Mouse (Mus musculus) hindbrain, embryonic 14.5 days (tissue): Measurements from ENCODE around the gene Ubl4b. TPM values are rescaled to one million over a fixed set of nuclear protein-coding genes. Genes with fewer than 3 reads are reported as not detected.

Source experiments
- ATAC-seq: fragments of 200-750 bp; cut with Nextera tagmentation; 2 replicates; pipeline ENCODE4 v1.8.0; 2017; ENCODE audit warnings: moderate number of reproducible peaks, mild to moderate bottlenecking, moderate TSS enrichment, moderate library complexity; ENCODE audit not compliant: low FRiP score
- DNase-seq: peaks from one replicate; pipeline ENCODE4 v3.0.0-alpha.2; 2015; ENCODE audit warnings: low spot score
- H3K27ac ChIP-seq: fragments of 300-500 bp; sonication (generic); 2 replicates; pipeline ENCODE4 v1.5.1; 2014; ENCODE audit warnings: mild to moderate bottlenecking, moderate library complexity
- H3K27me3 ChIP-seq: fragments of 300-500 bp; sonication (generic); 2 replicates; pipeline ENCODE4 v1.6.1; 2014; ENCODE audit warnings: mild to moderate bottlenecking, low read length, mixed read lengths; ENCODE audit not compliant: control insufficient read depth, insufficient read depth
- H3K36me3 ChIP-seq: fragments of 300-500 bp; sonication (generic); replicated peaks from 2 replicates; pipeline ENCODE4 v1.6.1; 2014; ENCODE audit not compliant: control insufficient read depth, insufficient read depth
- H3K4me1 ChIP-seq: fragments of 300-500 bp; sonication (generic); replicated peaks from 2 replicates; pipeline ENCODE4 v1.6.1; 2014; ENCODE audit warnings: antibody characterized with exemption, low read length, mixed read lengths; ENCODE audit not compliant: control insufficient read depth, insufficient read depth
- H3K4me2 ChIP-seq: fragments of 300-500 bp; sonication (generic); replicated peaks from 2 replicates; pipeline ENCODE4 v1.6.1; 2014; ENCODE audit warnings: mild to moderate bottlenecking, moderate library complexity
- H3K4me3 ChIP-seq: fragments of 300-500 bp; sonication (generic); replicated peaks from 2 replicates; pipeline ENCODE4 v1.5.1; 2014; ENCODE audit warnings: mild to moderate bottlenecking, low read length
- H3K9ac ChIP-seq: fragments of 300-500 bp; sonication (generic); 2 replicates; pipeline ENCODE4 v1.6.1; 2014
- H3K9me3 ChIP-seq: fragments of 300-500 bp; sonication (generic); 2 replicates; pipeline ENCODE4 v1.6.1; 2016; ENCODE audit warnings: low read length; ENCODE audit not compliant: control insufficient read depth
- WGBS: fragments of 180-500 bp; shearing (Covaris S2); extraction: QIAGEN DNeasy Blood & Tissue Kit; methylation state at CpG from one replicate; pipeline ENCODE4 v1.1.7; 2014; 5-methylcytosine and 5-hydroxymethylcytosine counted together
- polyA plus RNA-seq: library from polyadenylated mRNA; unstranded; fragments of >200 nt; fragmentation: Nextera tagmentation; extraction: Ambion mirVana; gene quantifications from 2 replicates; pipeline ENCODE4 v1.2.1, GENCODE M21; 2014

Ubl4b gene
- polyA plus RNA-seq, 1 experiment from 2014 or later: not detected

DNA sequence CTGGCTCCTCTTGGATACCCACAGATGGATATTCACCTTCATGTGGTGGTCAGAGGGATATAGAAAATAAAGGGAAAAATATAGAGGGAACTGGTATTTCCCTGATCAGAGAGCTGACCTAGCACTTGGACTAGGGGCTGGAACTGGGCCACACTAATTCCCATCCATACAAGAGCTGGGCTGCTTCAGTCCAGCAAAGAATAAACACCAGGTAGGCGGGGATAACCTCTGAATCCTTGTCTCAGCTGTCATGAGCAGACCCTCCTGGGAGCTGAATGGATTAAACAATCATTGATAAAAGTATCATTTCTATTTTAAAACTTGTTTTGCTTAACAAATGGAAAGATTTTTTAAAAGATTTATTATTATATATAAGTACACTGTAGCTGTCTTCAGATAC, 36.7 kb upstream of the Ubl4b start:
- Histone ChIP-seq H3K4me1 (peaks cover 11% of the 10 kb centered on the region; the same call in 1 of the 2 replicates), H3K4me2 (no peak overlapping the region), H3K36me3 (no peaks in the 10 kb centered on the region), H3K27ac (no peak overlapping the region), H3K4me3 (no peak overlapping the region), H3K9me3 (no peaks in the 10 kb centered on the region), H3K27me3 (peaks cover 90% of the 10 kb centered on the region), H3K9ac (no peak overlapping the region)
- WGBS: 72% methylated on average over 1 of the region's 1 CpGs
- no peak for ATAC-seq
- DNase-seq: no peak

DNA sequence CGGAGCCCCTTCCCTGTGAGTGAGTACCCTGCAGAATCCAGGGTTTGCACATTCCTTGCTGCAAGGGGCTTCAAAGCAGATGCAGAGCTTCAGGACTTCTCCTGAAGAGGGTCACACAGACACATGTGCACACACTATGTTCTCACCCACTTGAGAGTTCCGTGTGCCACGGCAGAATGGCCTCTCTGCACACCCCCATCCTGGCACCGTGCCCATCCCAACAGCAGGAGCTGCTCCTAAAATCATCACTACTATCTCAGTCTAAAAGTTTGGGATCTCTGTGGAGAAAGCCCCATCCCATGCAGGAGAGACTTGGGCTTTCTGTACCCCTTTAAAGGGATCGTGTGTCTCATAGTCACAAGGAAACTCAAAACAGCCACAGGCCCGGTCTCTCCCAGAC, 31.6 kb upstream of the Ubl4b start:
- Histone ChIP-seq H3K4me1 (peaks cover 7% of the 10 kb centered on the region; the same call in 1 of the 2 replicates), H3K4me3 (no peak overlapping the region), H3K4me2 (no peak overlapping the region), H3K9me3 (no peaks in the 10 kb centered on the region), H3K27me3 (peaks cover 93% of the 10 kb centered on the region), H3K9ac (no peak overlapping the region), H3K27ac (no peak overlapping the region), H3K36me3 (no peaks in the 10 kb centered on the region)
- ATAC-seq (no peak), DNase-seq (no peak)
- 73% methylated on average over 6 of the region's 6 CpGs for WGBS

DNA sequence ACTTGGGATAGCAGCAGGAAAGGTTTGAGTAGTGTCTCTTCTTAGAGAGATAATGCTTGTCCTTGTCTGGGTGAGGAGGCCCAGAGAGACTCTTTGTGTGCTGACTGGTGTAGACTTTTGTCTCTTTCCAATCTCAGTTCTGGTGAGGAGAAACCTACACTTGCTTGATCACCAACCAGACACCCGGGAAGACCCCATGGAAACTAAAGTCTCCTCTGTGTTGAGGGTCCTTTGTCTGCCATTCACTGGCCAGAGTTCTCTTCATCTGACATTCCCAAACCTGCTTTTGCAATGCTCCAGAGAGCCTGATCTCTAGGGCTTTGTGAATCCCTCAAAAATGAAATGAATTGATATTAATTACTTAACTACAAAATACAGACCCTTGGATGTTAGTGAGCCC, 29.0 kb upstream of the Ubl4b start:
- ATAC-seq: no peak

GRCm38 (mm10) chr3:107582875-107583767, 28.2 kb upstream of the Ubl4b start:
- DNase-seq: no peak
- no peak for ATAC-seq
- H3K4me1 ChIP-seq: peaks cover 7% of the 10 kb centered on the region; the same call in 1 of the 2 replicates
- WGBS: under 1% methylated on average over 65 of the region's 65 CpGs
- H3K9me3 ChIP-seq: no peaks in the 10 kb centered on the region
- peaks cover 86% of the 10 kb centered on the region for H3K27me3 ChIP-seq
- peak overlapping the region; percentile 44 for H3K4me2 ChIP-seq
- H3K27ac ChIP-seq: no peak overlapping the region
- no peaks in the 10 kb centered on the region for H3K36me3 ChIP-seq
- no peak overlapping the region for H3K9ac ChIP-seq
- peak overlapping the region; percentile 17 for H3K4me3 ChIP-seq

More for the DNA sequence above, 29.0 kb upstream of the Ubl4b start:
- Histone ChIP-seq H3K9me3 (no peaks in the 10 kb centered on the region), H3K27ac (no peak overlapping the region), H3K4me3 (no peak overlapping the region), H3K36me3 (no peaks in the 10 kb centered on the region), H3K4me2 (no peak overlapping the region), H3K9ac (no peak overlapping the region), H3K4me1 (peaks cover 7% of the 10 kb centered on the region; the same call in 1 of the 2 replicates), H3K27me3 (peaks cover 90% of the 10 kb centered on the region)
- DNase-seq: no peak
- 6% methylated on average over 1 of the region's 1 CpGs for WGBS

DNA sequence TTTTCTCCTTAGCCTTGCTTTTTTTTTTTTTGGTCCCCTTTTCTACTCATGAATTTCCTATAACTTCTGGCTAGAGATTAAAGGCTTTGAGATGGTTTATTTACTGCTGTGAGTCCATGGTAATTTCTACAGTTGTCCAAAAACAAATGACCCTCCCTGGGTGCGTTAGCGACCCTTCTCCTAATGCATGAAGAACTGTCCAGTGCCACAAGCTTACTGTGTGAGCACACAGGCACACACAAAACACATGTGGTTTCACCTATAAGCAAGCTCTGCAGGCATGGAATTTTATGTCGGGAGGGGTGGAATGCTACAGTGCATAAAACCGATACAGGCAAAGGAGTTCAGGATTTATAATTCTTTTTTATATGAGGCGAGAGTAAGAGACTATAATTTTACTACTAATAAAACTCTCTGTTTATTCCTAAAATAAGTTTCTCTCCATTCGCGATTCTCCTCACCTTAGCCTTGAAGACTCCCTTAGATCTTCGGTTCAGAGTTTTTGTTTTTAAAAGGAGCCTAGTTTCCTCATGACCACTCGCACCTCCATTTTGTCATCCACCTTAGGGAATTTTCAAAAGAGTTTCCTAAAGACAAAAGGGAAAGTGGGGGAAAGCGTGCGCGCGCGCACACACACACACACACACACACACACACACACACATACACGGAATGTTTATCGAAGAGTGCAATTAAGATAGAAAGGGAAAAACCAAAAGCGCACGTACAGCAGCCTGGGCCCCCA, 27.4 kb upstream of the Ubl4b start:
- peaks cover 7% of the 10 kb centered on the region; the same call in 1 of the 2 replicates for H3K4me1 ChIP-seq

DNA sequence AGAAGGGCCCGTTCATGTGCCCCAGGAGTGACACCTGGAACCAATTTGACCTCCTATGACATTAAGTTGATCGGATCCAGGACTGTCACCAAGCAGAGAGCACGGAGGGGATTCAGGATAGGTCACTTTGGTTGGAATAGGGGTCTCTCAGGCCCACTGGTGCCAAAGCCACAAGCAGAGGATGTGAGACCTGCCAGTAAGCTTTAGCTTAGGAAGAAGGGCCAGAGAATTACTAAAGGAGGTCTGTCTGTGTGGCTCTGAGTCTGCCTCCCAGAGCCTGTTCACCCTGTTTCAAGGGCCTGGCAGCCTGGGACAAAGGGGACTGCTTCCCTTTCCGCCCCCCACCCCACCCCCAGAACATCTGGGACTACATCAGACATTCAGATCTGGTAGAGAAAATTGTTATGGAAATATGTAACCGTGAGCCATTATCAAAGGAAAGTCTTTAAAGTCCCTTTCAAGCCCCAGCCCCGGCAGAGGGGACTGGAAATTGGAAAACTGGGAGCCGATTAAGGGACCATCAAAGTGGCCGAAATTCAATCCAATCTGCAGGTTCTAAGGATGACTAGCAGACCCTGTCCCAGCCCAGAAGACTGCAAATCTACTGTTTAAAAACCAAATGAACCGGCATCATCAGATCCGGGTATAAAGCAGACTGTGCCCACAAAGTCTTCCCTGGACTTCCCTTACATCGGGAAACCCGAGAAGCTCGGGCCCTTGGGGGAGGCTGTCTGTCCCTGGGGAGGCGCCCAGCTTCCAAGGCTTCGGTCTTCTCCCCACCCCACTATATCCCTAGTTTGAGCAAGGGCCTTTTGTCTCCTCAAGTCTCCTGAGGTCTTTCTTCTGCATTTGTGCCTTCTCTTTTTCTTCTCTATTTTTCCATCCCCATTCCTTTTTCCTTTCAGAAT, 26.5 kb upstream of the Ubl4b start:
- H3K36me3 ChIP-seq: no peaks in the 10 kb centered on the region
- ATAC-seq (no peak), DNase-seq (no peak)
- H3K27ac ChIP-seq: no peak overlapping the region
- peaks cover 69% of the 10 kb centered on the region for H3K27me3 ChIP-seq
- no peak overlapping the region for H3K4me2 ChIP-seq
- H3K4me1 ChIP-seq: peaks cover 7% of the 10 kb centered on the region; the same call in 1 of the 2 replicates
- no peak overlapping the region for H3K9ac ChIP-seq
- no peak overlapping the region for H3K4me3 ChIP-seq
- WGBS: 3% methylated on average over 15 of the region's 15 CpGs
- H3K9me3 ChIP-seq: no peaks in the 10 kb centered on the region

More for the DNA sequence above, 27.4 kb upstream of the Ubl4b start:
- Histone ChIP-seq H3K27me3 (peaks cover 78% of the 10 kb centered on the region), H3K9ac (no peak overlapping the region), H3K4me3 (peak overlapping the region; percentile 17), H3K4me2 (peak overlapping the region; percentile 44), H3K36me3 (no peaks in the 10 kb centered on the region), H3K9me3 (no peaks in the 10 kb centered on the region), H3K27ac (no peak overlapping the region)
- ATAC-seq (no peak), DNase-seq (no peak)
- 2% methylated on average over 18 of the region's 18 CpGs for WGBS

- 5% methylated on average over 4 of the region's 4 CpGs for WGBS
- Histone ChIP-seq H3K4me1 (peaks cover 7% of the 10 kb centered on the region; the same call in 1 of the 2 replicates), H3K27ac (no peak overlapping the region), H3K36me3 (no peaks in the 10 kb centered on the region), H3K9ac (no peak overlapping the region), H3K4me3 (no peak overlapping the region), H3K9me3 (no peaks in the 10 kb centered on the region), H3K27me3 (peaks cover 50% of the 10 kb centered on the region), H3K4me2 (no peak overlapping the region)
- DNase-seq (peak; percentile 83), ATAC-seq (no peak)
These were observed 24.6 kb upstream of the Ubl4b start for GRCm38 (mm10) chr3:107579466-107579865.

- Histone ChIP-seq H3K4me3 (no peak overlapping the region), H3K27me3 (peaks cover 34% of the 10 kb centered on the region), H3K4me2 (no peak overlapping the region), H3K4me1 (peaks cover 3% of the 10 kb centered on the region; the same call in 1 of the 2 replicates), H3K9ac (no peak overlapping the region), H3K27ac (no peak overlapping the region), H3K36me3 (no peaks in the 10 kb centered on the region), H3K9me3 (no peaks in the 10 kb centered on the region)
- ATAC-seq: no peak
- WGBS: 30% methylated on average over 3 of the region's 3 CpGs
- DNase-seq: no peak
These were observed 23.0 kb upstream of the Ubl4b start for GRCm38 (mm10) chr3:107577810-107578390.
